Mouse (Mus musculus) limb, embryonic 15.5 days (tissue): ENCODE data around the gene Rgmb. TPM values are rescaled to one million over a fixed set of nuclear protein-coding genes. Genes with fewer than 3 reads are reported as not detected.

Source experiments
- ATAC-seq: fragments of 200-750 bp; cut with Nextera tagmentation; 2 replicates; pipeline ENCODE4 v1.8.0; 2017; ENCODE audit warnings: low read depth, moderate TSS enrichment; ENCODE audit not compliant: insufficient number of reproducible peaks, low FRiP score, low TSS enrichment
- H3K27ac ChIP-seq: fragments of 300-500 bp; sonication (generic); 2 replicates; pipeline ENCODE4 v1.5.1; 2015; ENCODE audit warnings: moderate library complexity, mild to moderate bottlenecking, inconsistent platforms
- H3K27me3 ChIP-seq: fragments of 300-500 bp; sonication (generic); 2 replicates; pipeline ENCODE4 v1.6.1; 2015; ENCODE audit warnings: inconsistent platforms
- H3K36me3 ChIP-seq: fragments of 300-500 bp; sonication (generic); 2 replicates; pipeline ENCODE4 v1.6.1; 2015; ENCODE audit warnings: inconsistent platforms
- H3K4me1 ChIP-seq: fragments of 300-500 bp; sonication (generic); 2 replicates; pipeline ENCODE4 v1.6.1; 2015; ENCODE audit warnings: inconsistent platforms
- H3K4me2 ChIP-seq: fragments of 300-500 bp; sonication (generic); 2 replicates; pipeline ENCODE4 v1.6.1; 2015; ENCODE audit warnings: mild to moderate bottlenecking, inconsistent platforms
- H3K4me3 ChIP-seq: fragments of 300-500 bp; sonication (generic); 2 replicates; pipeline ENCODE4 v1.5.1; 2015; ENCODE audit warnings: mild to moderate bottlenecking, inconsistent platforms
- H3K9ac ChIP-seq: fragments of 300-500 bp; sonication (generic); 2 replicates; pipeline ENCODE4 v1.6.1; 2015; ENCODE audit warnings: inconsistent platforms
- H3K9me3 ChIP-seq: fragments of 300-500 bp; sonication (generic); 2 replicates; pipeline ENCODE4 v1.6.1; 2016; ENCODE audit warnings: inconsistent platforms
- WGBS: fragments of 180-500 bp; shearing (Covaris S2); methylation state at CpG from one replicate; pipeline ENCODE4 v1.1.7; 2015; 5-methylcytosine and 5-hydroxymethylcytosine counted together
- polyA plus RNA-seq: library from polyadenylated mRNA; unstranded; fragments of >200 nt; fragmentation: Nextera tagmentation; extraction: Ambion mirVana; gene quantifications from 2 replicates; pipeline ENCODE4 v1.2.1, GENCODE M21; 2015

The Rgmb gene
- polyA plus RNA-seq, 1 experiment from 2014 or later: 20.5 TPM

DNA sequence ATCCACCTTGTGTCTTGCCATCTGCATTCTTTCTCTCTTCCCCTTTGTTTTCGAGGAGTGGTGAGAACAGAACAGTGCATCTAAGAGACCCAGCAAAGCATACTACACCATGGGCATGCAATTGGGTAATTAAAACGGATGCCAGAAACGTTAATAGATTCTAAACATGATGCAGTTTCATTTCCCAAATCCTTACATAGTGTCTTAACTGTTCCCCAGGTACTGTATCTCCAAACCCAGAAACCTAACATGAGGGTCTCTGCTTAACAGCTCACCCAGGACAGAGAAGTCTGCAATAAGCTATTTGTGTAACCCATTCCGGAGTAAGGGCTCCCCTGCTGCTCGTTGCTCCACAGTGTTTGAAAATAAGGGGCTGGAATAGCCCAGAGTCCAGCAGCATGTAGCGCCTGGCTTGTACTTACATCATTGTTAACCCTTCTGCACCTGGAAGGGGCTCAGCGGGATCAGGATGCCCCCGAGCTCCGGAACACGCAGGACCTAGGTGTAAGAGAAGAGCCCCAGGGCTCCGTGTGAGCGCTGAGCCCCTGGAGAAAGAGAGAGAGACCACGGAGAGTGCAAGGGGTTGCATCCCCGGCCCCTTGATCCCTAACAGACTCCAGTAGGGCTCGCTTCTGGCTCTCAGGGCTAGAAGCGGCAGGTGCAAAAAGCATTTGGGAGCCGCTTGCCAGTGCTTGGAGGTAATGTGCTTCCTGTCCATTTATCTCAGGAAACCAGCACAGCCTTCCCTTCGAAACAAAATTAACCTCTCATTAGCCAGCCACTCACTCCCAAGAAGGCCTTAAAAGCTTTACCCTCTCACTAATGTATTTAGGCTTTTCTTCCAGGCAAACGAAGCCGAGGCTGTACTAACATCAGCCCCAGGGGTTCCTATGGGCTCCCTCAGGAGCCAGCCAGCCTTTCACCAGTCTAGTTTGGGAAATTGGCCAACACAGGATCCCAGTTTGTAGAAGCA is 1.4 kb downstream of the Rgmb start:
- 1% methylated on average over 20 of the region's 20 CpGs for WGBS
- H3K27ac ChIP-seq: peak overlapping the region; percentile 89
- ATAC-seq: no peak
- 0 out of 2 replicates have a peak overlapping the region, but pooled peaks have one; percentile 61 for H3K9ac ChIP-seq
- no peaks in the 10 kb centered on the region for H3K27me3 ChIP-seq
- peaks cover 22% of the 10 kb centered on the region for H3K4me1 ChIP-seq
- H3K36me3 ChIP-seq: no peaks in the 10 kb centered on the region
- peak overlapping the region; percentile 59 for H3K4me3 ChIP-seq
- H3K9me3 ChIP-seq: no peaks in the 10 kb centered on the region
- peak overlapping the region; percentile 86 for H3K4me2 ChIP-seq

DNA sequence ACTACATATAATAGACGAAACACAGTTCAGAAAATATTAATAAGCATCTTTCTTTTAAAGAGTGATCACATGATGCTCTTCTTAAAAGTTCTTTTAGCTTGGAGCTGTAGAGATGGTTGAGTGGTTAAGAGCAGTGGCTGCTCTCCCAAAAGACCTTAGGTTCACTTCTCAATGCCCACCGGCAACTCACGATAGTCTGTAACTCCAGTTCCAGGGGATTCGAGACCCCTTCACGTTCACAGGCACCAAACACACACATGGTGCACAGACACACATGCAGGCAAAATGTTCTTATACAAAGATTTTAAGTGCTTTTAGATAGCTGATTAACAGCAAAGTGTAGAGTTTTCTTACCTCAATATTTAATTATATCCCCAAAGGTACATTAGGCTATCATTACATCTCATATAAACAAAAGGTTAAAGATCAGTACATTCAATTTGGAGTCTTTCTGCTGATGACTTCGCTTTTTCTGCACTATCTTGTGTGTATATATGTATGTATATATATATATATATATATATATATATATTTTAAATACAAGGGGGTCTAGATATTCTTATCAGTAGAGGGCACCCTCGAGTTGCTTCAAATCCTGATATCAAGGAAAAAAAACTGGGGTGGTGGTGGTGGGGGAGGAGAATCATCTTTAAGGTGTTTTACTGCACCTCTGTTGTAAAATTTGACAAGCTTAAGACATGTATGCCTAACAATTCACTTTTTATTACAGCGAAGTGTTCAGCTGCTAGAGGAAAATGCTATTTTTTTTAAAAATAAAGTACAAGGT is 2.5 kb downstream of the Rgmb start:
- Histone ChIP-seq H3K9me3 (no peaks in the 10 kb centered on the region), H3K36me3 (no peaks in the 10 kb centered on the region), H3K4me3 (peak overlapping the region; percentile 59; the same call in 1 of the 2 replicates), H3K27ac (no peak overlapping the region), H3K27me3 (no peaks in the 10 kb centered on the region), H3K4me2 (peak overlapping the region; percentile 86; the same call in 1 of the 2 replicates), H3K4me1 (peaks cover 33% of the 10 kb centered on the region), H3K9ac (no peak overlapping the region)
- no peak for ATAC-seq
- WGBS: 43% methylated on average over 8 of the region's 8 CpGs

DNA sequence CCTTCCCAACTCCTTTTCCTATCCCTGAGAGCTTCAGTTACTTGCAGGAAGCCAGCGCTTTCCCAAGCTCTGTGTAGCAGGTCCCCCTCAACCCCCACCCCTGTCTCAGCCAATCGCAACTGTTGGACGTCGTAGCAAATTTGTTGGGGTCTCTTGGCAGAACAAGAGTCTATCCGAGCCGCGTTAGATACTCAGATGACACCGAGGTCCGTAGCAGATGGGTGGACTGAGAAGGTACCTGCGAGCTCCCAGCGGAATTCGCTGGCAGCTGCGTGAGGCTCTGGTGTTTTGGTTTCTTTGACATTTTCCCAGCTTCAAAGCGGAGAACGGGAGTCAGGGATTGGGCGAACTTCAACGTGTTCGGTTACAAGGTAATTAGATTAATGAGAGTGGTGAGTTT is 3.9 kb downstream of the Rgmb start:
- no peaks in the 10 kb centered on the region for H3K9me3 ChIP-seq
- WGBS: under 1% methylated on average over 18 of the region's 18 CpGs
- H3K27me3 ChIP-seq: no peaks in the 10 kb centered on the region
- ATAC-seq: 0 out of 2 replicates have a peak, but pooled peaks have one; percentile 37
- peaks cover 39% of the 10 kb centered on the region for H3K4me1 ChIP-seq
- H3K36me3 ChIP-seq: no peaks in the 10 kb centered on the region
- peak overlapping the region; percentile 17; the same call in 1 of the 2 replicates for H3K9ac ChIP-seq
- peak overlapping the region; percentile 96 for H3K27ac ChIP-seq
- H3K4me3 ChIP-seq: peak overlapping the region; percentile 91
- peak overlapping the region; percentile 83 for H3K4me2 ChIP-seq

DNA sequence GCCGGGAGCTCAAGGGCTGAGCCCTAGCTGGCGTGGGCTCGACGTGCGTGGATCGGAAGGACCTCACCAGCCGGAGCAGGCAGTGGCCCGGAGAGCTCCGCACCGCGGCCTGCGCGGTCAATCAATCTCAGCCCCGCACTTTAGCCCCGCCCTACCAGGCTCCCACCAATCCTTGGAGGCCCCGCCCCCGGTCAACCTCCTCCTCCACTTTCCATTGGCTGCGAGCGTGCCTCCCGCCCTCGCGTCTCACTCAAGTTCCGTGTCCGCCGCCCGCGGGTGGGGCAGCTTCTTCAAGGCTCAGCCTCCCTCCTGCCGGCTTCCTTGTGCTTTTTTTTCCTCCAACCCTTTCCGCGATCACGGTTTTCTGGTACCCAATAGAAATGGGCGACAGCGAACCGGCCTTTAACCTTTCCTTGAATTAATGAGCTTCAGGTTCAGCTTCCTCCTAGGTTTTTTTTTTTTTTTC is 4.4 kb downstream of the Rgmb start:
- Histone ChIP-seq H3K4me1 (peaks cover 39% of the 10 kb centered on the region), H3K36me3 (no peaks in the 10 kb centered on the region), H3K27ac (peak overlapping the region; percentile 96), H3K9me3 (no peaks in the 10 kb centered on the region), H3K27me3 (no peaks in the 10 kb centered on the region), H3K4me2 (peak overlapping the region; percentile 83), H3K4me3 (peak overlapping the region; percentile 91), H3K9ac (peak overlapping the region; percentile 87)
- WGBS: 1% methylated on average over 30 of the region's 34 CpGs
- peak; percentile 92 for ATAC-seq

DNA sequence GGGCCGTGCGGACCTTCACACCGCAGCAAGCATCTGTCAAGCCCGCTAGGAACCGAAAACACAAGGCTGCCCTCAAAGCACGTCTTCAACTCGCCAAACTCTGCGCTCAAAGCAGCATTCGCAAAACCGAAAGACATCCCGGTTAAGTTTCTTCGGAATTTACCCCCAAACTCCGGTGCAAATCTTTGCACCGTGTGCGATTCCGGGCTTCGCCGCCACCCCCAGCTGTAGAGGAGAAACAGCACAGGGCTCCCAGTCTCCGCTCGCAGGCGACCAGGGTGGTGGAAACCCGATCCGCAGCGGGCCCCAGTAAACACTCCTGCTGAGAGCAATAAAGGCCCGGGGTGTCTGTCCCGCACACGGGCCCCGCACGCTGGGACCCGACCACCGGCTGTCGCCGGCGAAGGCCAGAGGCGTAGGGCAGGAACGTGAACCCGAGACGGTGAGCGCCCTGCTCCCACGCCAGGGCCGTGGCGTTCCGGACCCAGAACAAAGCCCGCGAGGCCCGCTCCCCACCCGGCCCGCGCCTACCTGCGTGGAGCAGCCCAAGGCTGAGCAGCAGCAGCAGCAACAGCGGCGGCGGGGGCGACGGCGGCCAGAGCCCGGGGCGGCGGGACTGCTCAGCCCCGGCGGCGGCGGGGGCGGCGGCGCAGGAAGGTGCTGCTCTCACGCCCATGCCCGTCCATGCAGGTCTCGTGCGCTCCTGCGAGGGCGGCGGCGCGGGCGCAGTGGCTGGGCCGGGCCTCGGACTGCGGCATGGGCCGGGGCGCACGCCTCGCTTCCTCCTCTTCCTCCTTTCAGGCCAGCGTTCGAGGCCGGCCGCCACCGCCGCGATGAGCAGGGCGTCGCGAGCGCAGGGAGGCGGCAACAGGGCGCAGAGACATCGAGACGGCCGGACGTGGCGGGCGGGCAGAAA is 5.1 kb downstream of the Rgmb start:
- Histone ChIP-seq H3K4me1 (peaks cover 39% of the 10 kb centered on the region), H3K9ac (peak overlapping the region; percentile 87), H3K4me3 (peak overlapping the region; percentile 91), H3K4me2 (peak overlapping the region; percentile 83), H3K27ac (peak overlapping the region; percentile 96), H3K9me3 (no peaks in the 10 kb centered on the region), H3K27me3 (no peaks in the 10 kb centered on the region), H3K36me3 (no peaks in the 10 kb centered on the region)
- WGBS: under 1% methylated on average over 78 of the region's 102 CpGs
- peak; percentile 45 for ATAC-seq

DNA sequence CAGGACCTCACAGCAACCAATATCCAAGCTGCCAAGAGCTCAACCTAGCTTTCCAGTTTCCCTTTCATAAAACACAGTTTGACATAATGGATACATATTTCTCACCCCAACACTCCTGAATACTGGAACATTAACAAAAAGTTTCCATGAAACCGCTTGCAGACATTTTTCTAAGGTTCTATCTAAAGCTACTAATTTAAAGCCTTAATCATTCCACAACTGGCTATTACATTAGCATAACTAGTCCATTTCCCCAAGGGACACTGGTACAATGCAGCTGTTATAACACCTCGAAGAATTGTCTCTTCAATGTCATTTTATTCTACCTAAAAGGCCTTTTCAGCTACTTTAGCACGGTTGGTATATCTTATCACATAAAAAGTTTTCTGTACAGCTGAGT is 6.0 kb downstream of the Rgmb start:
- H3K4me2 ChIP-seq: peak overlapping the region; percentile 83
- no peaks in the 10 kb centered on the region for H3K36me3 ChIP-seq
- H3K27ac ChIP-seq: peak overlapping the region; percentile 54; the same call in 1 of the 2 replicates
- no peaks in the 10 kb centered on the region for H3K27me3 ChIP-seq
- peak overlapping the region; percentile 91 for H3K4me3 ChIP-seq
- WGBS: 13% methylated on average over 3 of the region's 3 CpGs
- no peak for ATAC-seq
- H3K9me3 ChIP-seq: no peaks in the 10 kb centered on the region
- peak overlapping the region; percentile 87; the same call in 1 of the 2 replicates for H3K9ac ChIP-seq
- peaks cover 39% of the 10 kb centered on the region for H3K4me1 ChIP-seq

DNA sequence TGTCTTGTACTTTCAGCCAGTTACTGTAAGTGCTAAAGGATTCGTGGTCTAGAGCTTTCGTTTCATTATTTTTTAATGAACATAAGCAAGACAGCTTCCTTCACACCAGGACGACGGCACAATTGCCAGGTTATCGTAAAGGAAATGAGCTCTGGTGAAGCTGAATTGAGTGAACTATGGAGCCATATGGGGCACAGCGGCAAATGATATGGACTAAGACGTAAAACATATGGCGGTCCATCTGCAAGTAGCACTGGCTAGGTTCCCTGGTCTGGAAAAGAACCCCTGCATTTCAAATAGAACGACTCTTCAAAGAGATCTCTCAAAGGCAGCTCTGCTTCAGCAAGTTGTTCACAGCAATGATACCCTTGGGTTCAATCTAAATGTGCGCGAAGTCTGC is 6.5 kb downstream of the Rgmb start:
- peak overlapping the region; percentile 54 for H3K27ac ChIP-seq
- H3K9ac ChIP-seq: no peak overlapping the region

DNA sequence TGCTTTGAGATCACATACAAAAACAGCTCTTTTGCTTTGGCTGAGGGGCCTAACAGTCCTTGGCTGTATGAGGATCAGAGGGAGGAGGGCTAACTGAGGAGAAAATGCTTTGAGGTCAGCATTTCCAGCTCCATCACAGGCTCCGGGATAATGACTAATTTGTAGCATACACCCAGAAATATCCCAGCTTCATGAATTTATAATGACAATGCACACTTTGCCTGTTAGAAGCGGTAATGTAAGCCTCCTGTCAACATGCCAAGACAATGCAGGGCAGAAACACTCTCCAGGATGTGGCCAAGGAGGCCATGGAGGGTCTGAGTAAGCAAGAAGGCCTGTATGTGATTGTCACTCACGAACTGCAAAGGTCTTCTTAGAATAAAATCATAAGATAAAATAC is 7.0 kb downstream of the Rgmb start:
- Histone ChIP-seq H3K27me3 (no peaks in the 10 kb centered on the region), H3K4me1 (peaks cover 40% of the 10 kb centered on the region), H3K4me3 (peak overlapping the region; percentile 91), H3K9ac (no peak overlapping the region), H3K4me2 (peak overlapping the region; percentile 83), H3K36me3 (no peaks in the 10 kb centered on the region), H3K27ac (peak overlapping the region; percentile 54; the same call in 1 of the 2 replicates), H3K9me3 (no peaks in the 10 kb centered on the region)
- no peak for ATAC-seq
- WGBS: 30% methylated on average over 3 of the region's 3 CpGs

More for the DNA sequence above, 6.5 kb downstream of the Rgmb start:
- Histone ChIP-seq H3K9me3 (no peaks in the 10 kb centered on the region), H3K36me3 (no peaks in the 10 kb centered on the region), H3K4me1 (peaks cover 39% of the 10 kb centered on the region), H3K27me3 (no peaks in the 10 kb centered on the region), H3K4me3 (peak overlapping the region; percentile 91), H3K4me2 (peak overlapping the region; percentile 83)
- WGBS: 15% methylated on average over 11 of the region's 11 CpGs
- ATAC-seq: no peak

DNA sequence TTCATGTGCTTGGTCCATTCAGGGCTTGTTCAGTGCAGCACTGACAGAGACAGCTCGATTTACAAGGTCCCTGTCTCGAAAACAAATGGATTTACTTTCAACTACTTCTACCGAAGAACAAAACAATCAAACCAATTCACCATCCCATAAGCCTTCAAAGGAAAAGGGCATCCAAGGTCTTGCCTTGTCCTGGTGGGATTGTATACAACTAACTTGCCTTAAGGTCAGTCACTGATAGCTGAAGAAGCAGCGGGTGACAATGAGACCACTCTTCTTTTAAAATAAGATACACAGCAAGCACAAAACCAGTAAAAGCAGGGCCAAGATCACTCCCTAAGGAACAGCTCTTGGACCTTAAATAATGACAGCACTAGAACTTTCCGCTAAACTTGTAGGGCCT is 7.6 kb downstream of the Rgmb start:
- Histone ChIP-seq H3K9me3 (no peaks in the 10 kb centered on the region), H3K4me1 (peaks cover 42% of the 10 kb centered on the region), H3K9ac (no peak overlapping the region), H3K27ac (no peak overlapping the region), H3K4me3 (peak overlapping the region; percentile 91), H3K36me3 (no peaks in the 10 kb centered on the region), H3K4me2 (peak overlapping the region; percentile 83), H3K27me3 (no peaks in the 10 kb centered on the region)
- ATAC-seq: no peak
- WGBS: 39% methylated on average over 5 of the region's 5 CpGs

DNA sequence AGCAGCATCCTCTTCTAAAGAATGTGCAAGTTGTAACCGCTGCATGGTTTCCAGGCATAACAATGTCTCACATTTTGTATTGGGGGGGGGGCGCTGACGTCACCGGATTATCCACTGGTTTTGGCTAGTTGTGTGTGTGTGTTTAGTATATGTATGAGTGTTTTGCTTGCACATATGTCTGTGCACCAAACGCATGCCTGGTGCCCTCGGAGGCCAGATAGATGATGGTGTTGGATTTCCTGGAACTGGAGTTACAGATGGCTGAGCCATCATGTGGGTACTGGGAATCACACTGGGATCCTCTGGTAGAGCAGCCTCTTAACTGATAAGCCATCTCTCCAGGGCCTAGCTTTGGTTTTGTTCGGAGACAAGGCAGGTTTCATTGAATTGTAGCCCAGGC is 8.5 kb downstream of the Rgmb start:
- Histone ChIP-seq H3K9ac (no peak overlapping the region), H3K4me2 (no peak overlapping the region), H3K4me3 (no peak overlapping the region), H3K4me1 (peaks cover 45% of the 10 kb centered on the region), H3K27me3 (no peaks in the 10 kb centered on the region), H3K9me3 (no peaks in the 10 kb centered on the region), H3K27ac (no peak overlapping the region), H3K36me3 (peaks cover 6% of the 10 kb centered on the region)
- WGBS: 84% methylated on average over 7 of the region's 7 CpGs
- no peak for ATAC-seq

DNA sequence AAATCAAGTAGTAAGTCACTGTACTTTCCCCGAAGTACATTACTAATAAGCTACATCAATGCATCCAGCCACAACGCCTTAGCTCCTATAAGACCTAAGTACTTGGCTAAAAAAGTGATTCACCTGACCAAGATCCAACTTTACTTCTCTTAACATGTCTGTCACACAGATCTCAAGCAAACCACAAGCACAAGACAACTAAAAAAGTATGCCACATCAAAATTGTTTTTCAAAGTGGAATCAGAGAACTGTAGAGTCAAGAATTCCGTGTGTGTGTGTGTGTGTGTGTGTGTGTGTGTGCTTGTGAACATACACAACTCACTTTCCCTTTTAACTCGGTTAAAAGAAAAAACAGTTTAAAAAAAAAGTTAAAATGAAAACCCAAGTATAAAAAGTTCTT is 9.1 kb downstream of the Rgmb start:
- no peak for ATAC-seq
- no peak overlapping the region for H3K9ac ChIP-seq
- no peak overlapping the region for H3K27ac ChIP-seq
- no peak overlapping the region for H3K4me3 ChIP-seq
- H3K9me3 ChIP-seq: no peaks in the 10 kb centered on the region
- no peak overlapping the region for H3K4me2 ChIP-seq
- peaks cover 46% of the 10 kb centered on the region for H3K4me1 ChIP-seq
- no peaks in the 10 kb centered on the region for H3K27me3 ChIP-seq
- 75% methylated on average over 4 of the region's 4 CpGs for WGBS
- peaks cover 9% of the 10 kb centered on the region for H3K36me3 ChIP-seq
